Mouse (Mus musculus) limb, embryonic 12.5 days (tissue): ENCODE measurements around the gene Pstk. TPM values are rescaled to one million over a fixed set of nuclear protein-coding genes. Genes with fewer than 3 reads are reported as not detected.
"Not testable (repeated sequence)": the region's sequence is repeated elsewhere in the genome, so short reads cannot be mapped to it uniquely, and the experiment has no call there.

ENCODE experiments used
- ATAC-seq: fragments of 200-750 bp; cut with Nextera tagmentation; 2 replicates; pipeline ENCODE4 v1.8.0; 2017; ENCODE audit warnings: low read depth, moderate TSS enrichment; ENCODE audit not compliant: insufficient number of reproducible peaks, insufficient read depth, low FRiP score, low TSS enrichment
- H3K27ac ChIP-seq: fragments of 300-500 bp; sonication (generic); 2 replicates; pipeline ENCODE4 v1.5.1; 2016; ENCODE audit warnings: mild to moderate bottlenecking, moderate library complexity
- H3K27me3 ChIP-seq: fragments of 300-500 bp; sonication (generic); 2 replicates; pipeline ENCODE4 v1.6.1; 2016; ENCODE audit warnings: mild to moderate bottlenecking, moderate library complexity
- H3K36me3 ChIP-seq: fragments of 300-500 bp; sonication (generic); 2 replicates; pipeline ENCODE4 v1.6.1; 2016; ENCODE audit warnings: mild to moderate bottlenecking, moderate library complexity
- H3K4me1 ChIP-seq: fragments of 300-500 bp; sonication (generic); replicated peaks from 2 replicates; pipeline ENCODE4 v1.6.1; 2016
- H3K4me2 ChIP-seq: fragments of 300-500 bp; sonication (generic); 2 replicates; pipeline ENCODE4 v1.6.1; 2016; ENCODE audit warnings: mild to moderate bottlenecking, moderate library complexity
- H3K4me3 ChIP-seq: fragments of 300-500 bp; sonication (generic); replicated peaks from 2 replicates; pipeline ENCODE4 v1.5.1; 2016; ENCODE audit warnings: mild to moderate bottlenecking
- H3K9ac ChIP-seq: fragments of 300-500 bp; sonication (generic); replicated peaks from 2 replicates; pipeline ENCODE4 v1.6.1; 2016; ENCODE audit warnings: mild to moderate bottlenecking, moderate library complexity
- H3K9me3 ChIP-seq: fragments of 300-500 bp; sonication (generic); 2 replicates; pipeline ENCODE4 v1.6.1; 2016; ENCODE audit warnings: mild to moderate bottlenecking, moderate library complexity
- WGBS: fragments of 180-500 bp; shearing (Covaris S2); methylation state at CpG from one replicate; pipeline ENCODE4 v1.1.7; 2016; 5-methylcytosine and 5-hydroxymethylcytosine counted together
- polyA plus RNA-seq: library from polyadenylated mRNA; unstranded; fragments of >200 nt; fragmentation: Nextera tagmentation; extraction: Ambion mirVana; gene quantifications from 2 replicates; pipeline ENCODE4 v1.2.1, GENCODE M21; 2016

Gene Pstk
- polyA plus RNA-seq, 1 experiment from 2014 or later: 79.4 TPM

GRCm38 (mm10) chr7:131362615-131363300 lies 8.2 kb upstream of the Pstk start, which contains the start of gene 2310057M21Rik:
2310057M21Rik (minus strand) TSS chr7:131362759.
- H3K4me1 ChIP-seq: peaks cover 14% of the 10 kb centered on the region
- no peaks in the 10 kb centered on the region for H3K27me3 ChIP-seq
- under 1% methylated on average over 55 of the region's 55 CpGs for WGBS
- peak; percentile 95 for ATAC-seq
- H3K9ac ChIP-seq: peak within 1 kb of the TSS; percentile 89
- H3K36me3 ChIP-seq: peaks cover 22% of the 10 kb centered on the region
- H3K4me2 ChIP-seq: peak within 1 kb of the TSS; percentile 85
- H3K27ac ChIP-seq: peak within 1 kb of the TSS; percentile 93
- peak within 1 kb of the TSS; percentile 78 for H3K4me3 ChIP-seq
- no peaks in the 10 kb centered on the region for H3K9me3 ChIP-seq

- WGBS: 95% methylated on average over 8 of the region's 8 CpGs
- H3K9me3 ChIP-seq: no peaks in the 10 kb centered on the region
These were observed 6.8 kb upstream of the Pstk start for GRCm38 (mm10) chr7:131364131-131364530.

GRCm38 (mm10) chr7:131371470-131371860 lies 524 bp downstream of the Pstk start:
- peak; percentile 61; the same call in 1 of the 2 replicates for ATAC-seq
- H3K4me3 ChIP-seq: peak overlapping the region; percentile 76
- H3K9me3 ChIP-seq: no peaks in the 10 kb centered on the region
- peaks cover 10% of the 10 kb centered on the region for H3K4me1 ChIP-seq
- no peaks in the 10 kb centered on the region for H3K27me3 ChIP-seq
- peak overlapping the region; percentile 96 for H3K9ac ChIP-seq
- peak overlapping the region; percentile 73 for H3K4me2 ChIP-seq
- H3K36me3 ChIP-seq: peaks cover 7% of the 10 kb centered on the region; the same call in 1 of the 2 replicates
- 9% methylated on average over 9 of the region's 9 CpGs for WGBS
- H3K27ac ChIP-seq: peak overlapping the region; percentile 97

More at GRCm38 (mm10) chr7:131364131-131364530, 6.8 kb upstream of the Pstk start:
- no peak overlapping the region for H3K27ac ChIP-seq
- no peak overlapping the region for H3K4me2 ChIP-seq
- ATAC-seq: no peak
- peaks cover 14% of the 10 kb centered on the region for H3K4me1 ChIP-seq
- no peak overlapping the region for H3K4me3 ChIP-seq
- no peaks in the 10 kb centered on the region for H3K27me3 ChIP-seq
- no peak overlapping the region for H3K9ac ChIP-seq
- peaks cover 8% of the 10 kb centered on the region; the same call in 1 of the 2 replicates for H3K36me3 ChIP-seq

GRCm38 (mm10) chr7:131371880-131372651 lies 1.1 kb downstream of the Pstk start:
- Histone ChIP-seq H3K4me1 (peaks cover 10% of the 10 kb centered on the region), H3K9ac (peak overlapping the region; percentile 96; the same call in 1 of the 2 replicates), H3K4me2 (peak overlapping the region; percentile 73), H3K4me3 (peak overlapping the region; percentile 76), H3K36me3 (peaks cover 7% of the 10 kb centered on the region; the same call in 1 of the 2 replicates), H3K27ac (no peak overlapping the region), H3K27me3 (no peaks in the 10 kb centered on the region), H3K9me3 (no peaks in the 10 kb centered on the region)
- ATAC-seq: no peak
- 71% methylated on average over 9 of the region's 9 CpGs for WGBS

GRCm38 (mm10) chr7:131391761-131392160 lies 20.8 kb downstream of the Pstk start:
- H3K9ac ChIP-seq, H3K9me3 ChIP-seq, H3K4me3 ChIP-seq, H3K27me3 ChIP-seq, H3K4me1 ChIP-seq, ATAC-seq, H3K27ac ChIP-seq, H3K4me2 ChIP-seq: not testable (repeated sequence)
- peaks cover 57% of the 10 kb centered on the region for H3K36me3 ChIP-seq
- 93% methylated on average over 7 of the region's 7 CpGs for WGBS

- 6% methylated on average over 16 of the region's 16 CpGs for WGBS
- Histone ChIP-seq H3K9me3 (no peaks in the 10 kb centered on the region), H3K9ac (peak overlapping the region; percentile 94), H3K27me3 (no peaks in the 10 kb centered on the region), H3K36me3 (no peaks in the 10 kb centered on the region), H3K4me1 (peaks cover 29% of the 10 kb centered on the region), H3K4me2 (peak overlapping the region; percentile 70), H3K27ac (peak overlapping the region; percentile 75; the same call in 1 of the 2 replicates), H3K4me3 (peak overlapping the region; percentile 92)
- no peak for ATAC-seq
These were observed 38.5 kb downstream of the Pstk start for GRCm38 (mm10) chr7:131409321-131409987.

GRCm38 (mm10) chr7:131409988-131410385 lies 39.0 kb downstream of the Pstk start:
- Histone ChIP-seq H3K9ac (peak overlapping the region; percentile 94), H3K36me3 (no peaks in the 10 kb centered on the region), H3K27me3 (no peaks in the 10 kb centered on the region), H3K4me3 (peak overlapping the region; percentile 92), H3K9me3 (no peaks in the 10 kb centered on the region), H3K4me1 (peaks cover 29% of the 10 kb centered on the region), H3K27ac (peak overlapping the region; percentile 75), H3K4me2 (peak overlapping the region; percentile 70)
- ATAC-seq: peak; percentile 20
- WGBS: under 1% methylated on average over 38 of the region's 38 CpGs

GRCm38 (mm10) chr7:131410416-131411058 lies 39.6 kb downstream of the Pstk start, which contains the start of the genes Ikzf5 and Acadsb:
Ikzf5 (minus strand) TSS chr7:131410521.
Acadsb (plus strand) TSS chr7:131410601.
- peak within 1 kb of the TSS; percentile 92 for H3K4me3 ChIP-seq
- no peaks in the 10 kb centered on the region for H3K27me3 ChIP-seq
- under 1% methylated on average over 42 of the region's 42 CpGs for WGBS
- no peaks in the 10 kb centered on the region for H3K9me3 ChIP-seq
- ATAC-seq: peak; percentile 96
- no peaks in the 10 kb centered on the region for H3K36me3 ChIP-seq
- H3K27ac ChIP-seq: peak within 1 kb of the TSS; percentile 78
- peak within 1 kb of the TSS; percentile 94 for H3K9ac ChIP-seq
- peaks cover 29% of the 10 kb centered on the region for H3K4me1 ChIP-seq
- peak within 1 kb of the TSS; percentile 70 for H3K4me2 ChIP-seq

GRCm38 (mm10) chr7:131411221-131411940 lies 40.4 kb downstream of the Pstk start:
- Histone ChIP-seq H3K4me1 (peaks cover 29% of the 10 kb centered on the region), H3K9ac (no peak overlapping the region; the same call in 1 of the 2 replicates), H3K27me3 (no peaks in the 10 kb centered on the region), H3K4me3 (peak overlapping the region; percentile 92), H3K27ac (no peak overlapping the region), H3K9me3 (no peaks in the 10 kb centered on the region), H3K36me3 (no peaks in the 10 kb centered on the region), H3K4me2 (peak overlapping the region; percentile 70)
- ATAC-seq: no peak
- 21% methylated on average over 10 of the region's 10 CpGs for WGBS

- no peak for ATAC-seq
- Histone ChIP-seq H3K27me3 (no peaks in the 10 kb centered on the region), H3K9me3 (no peaks in the 10 kb centered on the region), H3K4me3 (peak overlapping the region; percentile 92), H3K4me1 (peaks cover 29% of the 10 kb centered on the region), H3K4me2 (peak overlapping the region; percentile 70), H3K27ac (no peak overlapping the region), H3K9ac (no peak overlapping the region), H3K36me3 (no peaks in the 10 kb centered on the region)
- WGBS: 37% methylated on average over 2 of the region's 2 CpGs
These were observed 41.0 kb downstream of the Pstk start for GRCm38 (mm10) chr7:131411941-131412270.
